Mouse (Mus musculus) adrenal gland, postnatal 4 days (tissue): ENCODE data around the gene Atad5. TPM values are rescaled to one million over a fixed set of nuclear protein-coding genes. Genes with fewer than 3 reads are reported as not detected.
"Not testable (repeated sequence)": the region's sequence is repeated elsewhere in the genome, so short reads cannot be mapped to it uniquely, and the experiment has no call there.

ENCODE experiments used
- DNase-seq, 2 experiments: peaks; one replicate each; pipeline ENCODE4 v3.0.0; 2021 to 2022; ENCODE audit warnings: low spot score in 2 of 2, mixed read lengths in 2 of 2
- long read RNA-seq, 2 experiments: library from polyadenylated mRNA; stranded (forward); transcript quantifications; one replicate each; pipeline ENCODE4 v2.0.0; 2021
- total RNA-seq, 2 experiments: library from RNA; stranded (reverse); gene quantifications; 2 replicates each; pipeline ENCODE4 v1.2.3; 2021

Atad5 gene
- total RNA-seq, result 10 to 100 TPM; 10.1 to 10.8 TPM
- long read RNA-seq, experiment 1, result 0 reads
- long read RNA-seq, experiment 2, partial matches to known transcripts, result 1 of 2 reads
- long read RNA-seq, experiment 2, other reads (novel, unspliced or antisense), result 1 of 2 reads

DNA sequence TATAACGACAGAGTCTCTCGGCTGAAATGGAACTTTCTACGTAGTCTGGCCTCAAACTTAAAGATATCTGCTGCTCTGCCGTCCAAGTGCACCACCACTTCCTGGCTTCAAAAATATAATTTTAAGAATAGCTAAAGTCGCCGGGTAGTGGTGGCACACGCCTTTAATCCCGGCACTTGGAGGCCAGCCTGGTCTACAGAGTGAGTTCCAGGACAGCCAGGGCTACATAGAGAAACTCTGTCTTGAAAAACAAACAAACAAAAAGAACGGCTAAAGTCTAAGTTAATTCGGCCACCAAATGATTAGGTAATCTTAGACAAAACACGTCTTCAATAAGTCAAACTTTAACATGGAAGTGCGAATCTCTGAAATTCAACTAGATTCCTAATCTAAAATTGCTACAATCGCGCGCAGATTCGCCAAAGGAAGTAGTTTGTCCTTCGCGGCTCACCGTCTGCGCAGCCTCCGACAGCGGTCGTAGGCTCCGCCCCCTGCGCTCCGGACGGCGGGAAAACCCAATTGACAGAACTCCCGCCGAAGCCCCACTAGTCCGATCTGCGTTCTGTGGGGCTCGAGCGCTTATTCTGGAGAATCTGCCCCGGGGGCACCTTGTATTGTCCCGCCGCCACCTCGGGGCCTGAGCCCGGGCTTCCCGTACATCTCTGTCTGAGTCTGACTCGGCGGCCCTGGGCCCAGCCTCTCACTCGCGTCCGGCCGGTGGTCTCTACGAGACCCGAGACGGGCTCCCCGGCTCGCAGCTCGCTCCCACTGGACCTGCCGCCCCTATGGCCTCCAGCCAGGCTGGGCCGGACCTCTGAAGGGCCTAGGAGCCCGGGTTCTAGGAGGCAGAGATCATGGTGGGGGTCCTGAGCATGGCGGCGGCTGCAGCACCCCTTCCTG is at the start of gene Atad5:
Gene Atad5 (plus strand): TSS at position 484 of the 900 bp plus-strand sequence.
- peak; percentile 74 to 85 for DNase-seq

DNA sequence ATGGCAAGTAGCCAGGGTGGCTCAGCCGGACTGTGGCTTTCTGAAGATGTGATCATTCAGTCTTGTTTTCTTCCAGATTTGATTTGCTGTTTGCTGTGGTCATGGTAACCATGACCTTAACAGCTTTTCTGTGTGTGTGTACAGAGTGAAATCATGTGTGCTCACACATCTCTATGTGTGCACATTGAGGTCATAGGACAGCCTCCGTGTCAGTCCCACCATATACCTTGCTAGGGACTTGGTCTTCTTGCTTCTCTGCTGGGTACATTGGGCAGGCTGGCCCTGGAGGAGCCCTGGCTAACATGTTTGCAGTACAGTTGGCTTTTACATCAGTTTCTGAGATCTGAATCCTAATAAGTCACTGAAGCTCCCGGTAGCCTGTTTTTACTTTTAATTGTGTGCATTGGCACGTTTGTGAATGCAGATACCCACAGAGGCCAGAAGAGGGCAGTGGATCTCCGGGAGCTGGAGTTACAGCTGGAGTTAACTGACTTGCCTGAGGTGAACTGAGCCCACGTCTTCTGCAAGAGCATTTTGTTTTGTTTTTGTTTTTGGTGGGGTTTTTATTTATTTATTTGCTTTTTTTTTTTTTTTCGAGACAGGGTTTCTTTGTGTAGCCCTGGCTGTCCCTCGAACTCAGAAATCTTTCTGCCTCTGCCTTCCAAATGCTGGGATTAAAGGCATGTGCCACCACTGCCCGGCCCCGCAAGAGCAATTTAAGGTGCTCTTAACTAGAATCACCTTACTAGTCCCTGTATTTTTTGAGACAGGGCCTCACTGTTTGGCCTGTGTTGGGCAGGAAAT is 46.4 kb upstream of the Atad5 start:
- peak in 1 of 2 experiments; percentile 16 for DNase-seq

DNA sequence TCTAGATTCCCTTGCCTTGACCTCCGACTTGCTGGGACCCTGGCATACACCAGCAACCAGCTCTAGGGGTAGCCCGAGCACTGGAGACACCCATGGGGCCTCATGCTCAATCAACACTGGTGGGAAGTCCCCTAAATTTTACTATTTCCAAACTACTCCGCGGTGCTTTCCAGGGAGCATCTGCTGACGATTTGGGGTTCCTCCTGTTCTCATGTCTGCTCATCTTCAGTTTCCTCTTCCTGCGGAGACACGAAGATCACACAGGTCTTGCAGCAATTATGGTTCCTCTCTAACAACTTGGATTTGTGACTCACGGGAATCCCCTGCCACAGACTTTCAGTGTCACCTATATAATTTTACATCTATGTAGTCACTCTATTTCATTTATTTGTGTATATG is 45.8 kb upstream of the Atad5 start:
- no peak for DNase-seq

DNA sequence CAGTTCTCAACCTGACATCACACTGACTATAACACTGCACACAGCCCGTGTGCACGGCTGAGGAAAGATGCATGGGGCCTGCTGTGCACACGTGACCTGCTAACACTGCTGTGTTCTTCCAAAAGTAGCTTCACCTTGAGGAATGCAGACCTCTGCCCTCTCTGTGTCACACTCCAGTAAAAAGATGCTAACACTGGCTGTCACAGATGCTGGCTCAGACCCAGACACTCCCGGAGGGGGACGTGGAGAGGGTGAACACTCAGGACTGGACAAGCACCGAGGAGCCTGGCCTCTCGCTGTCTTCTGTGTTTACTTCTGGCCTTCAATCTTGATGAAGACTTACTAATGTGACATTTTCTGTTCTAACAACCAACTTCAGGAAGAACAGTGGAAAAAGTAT is 42.3 kb upstream of the Atad5 start:
- no peak for DNase-seq

DNA sequence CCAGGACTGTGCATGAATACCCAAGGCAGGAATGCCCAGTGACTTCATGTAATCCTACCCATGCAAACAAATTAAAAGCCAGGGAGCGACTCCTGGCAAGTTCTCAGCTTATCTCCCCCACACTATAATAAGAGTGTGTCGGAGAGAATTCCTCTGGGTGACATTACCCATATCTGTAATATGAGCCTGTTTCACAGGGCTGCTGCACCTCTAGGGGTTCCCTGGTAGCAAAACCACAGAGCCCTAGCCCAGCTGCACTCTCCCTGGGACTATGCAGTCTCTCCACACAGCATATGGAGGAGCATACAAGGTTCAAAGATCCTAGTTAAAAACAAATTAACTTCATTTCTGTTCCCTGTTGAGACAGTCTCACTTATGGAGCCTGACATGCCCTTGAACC is 39.1 kb upstream of the Atad5 start:
- DNase-seq, result no peak

DNA sequence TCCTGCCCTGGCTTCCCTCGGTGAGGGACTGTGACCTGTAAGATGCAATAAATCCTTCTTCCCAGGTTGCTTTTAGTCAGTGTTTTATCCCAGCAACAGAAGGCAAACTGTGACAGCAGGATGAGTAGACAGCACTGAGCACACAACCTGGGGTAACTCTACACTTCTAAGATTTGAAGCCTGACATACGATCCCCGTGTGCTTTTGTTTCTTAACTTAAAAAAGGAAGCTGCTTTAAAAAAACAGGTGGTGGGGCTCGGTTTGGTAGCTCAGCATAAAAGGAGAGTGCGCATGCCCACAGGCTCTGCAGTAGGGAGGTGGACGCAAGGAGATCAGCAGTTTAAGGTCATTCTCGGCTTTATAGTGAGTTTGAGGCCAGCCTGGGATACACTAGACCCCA is 36.7 kb upstream of the Atad5 start:
- DNase-seq, result no peak

DNA sequence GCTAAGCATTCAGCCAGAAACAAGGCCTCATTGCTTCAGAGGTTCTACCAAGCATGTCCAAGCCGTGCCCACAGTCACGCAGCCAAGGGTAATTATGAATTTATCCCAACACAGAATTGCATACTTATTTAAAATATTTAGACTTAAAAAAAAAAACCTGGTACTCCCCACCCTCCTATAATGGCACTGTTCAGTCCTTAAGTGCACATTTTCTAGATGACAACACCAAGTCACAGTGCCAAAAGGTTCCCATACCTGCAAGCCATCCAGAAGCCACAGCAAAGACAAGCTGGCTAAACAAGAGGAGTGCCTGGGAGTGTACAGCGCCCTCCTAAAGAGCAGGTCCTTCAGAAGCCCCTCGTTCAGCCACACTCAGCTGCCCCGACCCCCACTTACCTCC is 36.0 kb upstream of the Atad5 start:
- no peak for DNase-seq

DNA sequence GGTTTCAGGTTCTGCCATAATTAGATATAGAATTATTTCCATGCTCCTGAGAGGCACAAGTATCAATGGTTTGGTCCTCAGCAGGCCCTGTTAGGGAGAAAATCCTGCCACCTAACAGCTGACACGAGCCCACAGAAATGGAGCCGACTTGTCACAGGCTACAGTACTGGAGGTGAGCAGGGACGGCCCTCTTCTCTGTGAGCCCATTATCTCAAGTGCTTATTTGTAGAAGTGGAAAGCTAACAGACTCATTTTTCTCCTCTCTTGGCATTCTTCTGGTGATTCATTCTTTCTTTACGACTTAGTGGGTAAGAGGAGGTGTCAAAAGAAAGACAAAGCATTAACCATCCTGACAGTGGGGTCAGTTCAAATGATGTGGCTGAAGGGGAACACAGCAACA is 34.5 kb upstream of the Atad5 start:
- no peak for DNase-seq

DNA sequence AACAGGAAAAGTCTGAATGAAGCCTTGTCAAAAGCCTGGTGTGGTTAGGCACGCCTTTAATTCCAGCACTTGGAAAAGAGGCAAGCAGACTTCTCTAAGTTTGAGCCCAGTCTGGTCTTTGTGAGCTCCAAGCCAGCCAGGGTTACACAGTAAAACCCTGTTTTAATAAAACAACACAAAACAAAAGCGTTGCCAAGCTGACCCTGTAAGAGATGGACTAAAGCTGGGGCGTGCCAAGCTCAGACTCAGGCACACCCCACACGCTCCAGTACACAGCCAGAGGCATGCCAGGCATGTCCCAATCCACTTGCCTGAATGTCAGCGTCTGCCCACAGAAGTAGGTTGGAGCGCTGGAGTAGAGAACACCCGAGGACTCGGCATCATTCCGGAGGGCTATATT is 33.1 kb upstream of the Atad5 start:
- DNase-seq, result no peak

DNA sequence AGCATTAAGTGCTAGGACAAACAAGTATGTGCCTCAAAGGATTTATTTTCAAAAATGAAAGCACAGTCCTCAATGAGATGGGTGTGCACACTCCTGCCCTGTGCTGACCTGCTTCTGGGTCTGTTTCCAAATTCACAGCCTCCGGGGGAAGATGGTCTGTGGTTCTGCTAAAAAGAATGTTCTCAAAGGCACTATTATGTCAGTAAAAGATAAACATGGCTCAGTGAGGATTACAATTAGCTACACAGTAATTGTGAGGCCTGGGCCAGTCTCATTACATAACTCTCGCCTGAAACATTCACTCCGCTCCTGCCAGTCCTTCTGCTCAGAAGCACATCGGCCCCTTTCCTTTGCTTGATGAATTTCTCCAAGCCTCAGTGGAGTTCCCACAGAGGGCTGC is 27.0 kb upstream of the Atad5 start:
- DNase-seq, result no peak

DNA sequence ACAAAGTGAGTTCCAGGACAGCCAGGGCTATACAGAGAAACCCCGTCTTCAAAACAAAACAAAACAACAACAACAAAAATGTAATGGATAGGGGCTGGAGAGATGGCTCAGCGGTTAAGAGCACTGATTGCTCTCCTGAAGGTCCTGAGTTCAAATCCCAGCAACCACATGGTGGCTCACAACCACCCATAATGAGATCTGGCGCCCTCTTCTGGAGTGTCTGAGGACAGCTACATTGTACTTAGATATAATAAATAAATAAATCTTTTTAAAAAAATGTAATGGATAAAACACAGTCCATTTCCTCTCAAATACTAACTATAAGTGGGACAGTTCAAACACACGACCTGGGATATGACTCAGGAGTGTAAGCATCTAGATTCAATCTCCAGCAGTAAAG is 22.8 kb upstream of the Atad5 start:
- DNase-seq, result not testable (repeated sequence)

DNA sequence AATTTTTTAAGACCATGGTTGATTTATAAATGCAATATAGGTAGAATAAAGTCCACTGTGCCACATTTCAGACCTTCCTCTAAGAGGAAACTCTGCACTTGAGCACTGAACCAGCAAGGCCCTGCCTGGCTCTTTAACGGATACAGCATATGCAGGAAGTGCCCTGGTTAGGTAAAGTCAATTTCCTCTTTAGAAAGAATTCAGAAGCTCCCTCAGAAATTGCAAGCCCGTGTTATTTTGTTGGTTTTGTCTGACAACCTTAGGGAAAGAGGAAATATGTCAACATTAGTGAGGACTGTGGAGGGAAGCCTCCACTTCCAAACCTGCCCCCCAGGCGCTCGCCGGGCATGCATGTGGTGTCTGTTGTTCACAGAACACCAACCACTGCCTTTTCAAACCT is 21.6 kb upstream of the Atad5 start:
- DNase-seq, result no peak

DNA sequence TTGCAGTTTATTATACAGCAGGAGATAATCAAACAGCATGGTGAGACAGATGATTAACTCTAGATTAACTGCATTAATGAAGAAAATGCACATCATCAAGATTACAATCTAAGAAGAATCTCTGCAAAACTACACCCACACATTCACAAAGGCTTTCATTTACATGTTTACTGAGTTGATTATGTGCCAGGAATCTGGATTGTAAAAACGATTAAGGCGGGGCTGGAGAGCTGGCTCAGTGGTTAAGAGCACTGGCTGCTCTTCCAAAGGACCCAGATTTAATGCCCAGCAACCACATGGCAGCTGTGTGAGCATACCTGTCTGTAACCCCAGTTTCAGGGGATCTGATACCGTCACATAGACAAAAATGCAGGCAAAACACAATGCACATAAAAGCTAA is 19.4 kb upstream of the Atad5 start:
- DNase-seq, result no peak

DNA sequence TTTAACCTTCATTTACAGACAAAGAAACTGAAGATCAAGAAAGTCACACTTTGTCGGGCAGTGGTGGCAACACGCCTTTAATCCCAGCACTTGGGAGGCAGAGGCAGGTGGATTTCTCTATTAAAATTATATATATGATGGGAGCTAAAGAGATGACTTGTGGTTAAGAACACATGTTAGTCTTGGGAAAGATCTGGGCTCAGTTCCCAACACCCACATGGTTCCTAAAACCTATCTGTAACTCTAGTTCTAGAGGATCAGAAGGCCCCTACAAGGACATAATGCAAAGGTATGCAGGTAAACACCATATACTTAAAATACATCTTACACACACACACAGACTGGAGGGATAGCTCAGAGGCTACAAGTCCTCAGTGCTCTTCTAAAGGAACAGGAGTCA is 18.2 kb upstream of the Atad5 start:
- DNase-seq, result no peak

DNA sequence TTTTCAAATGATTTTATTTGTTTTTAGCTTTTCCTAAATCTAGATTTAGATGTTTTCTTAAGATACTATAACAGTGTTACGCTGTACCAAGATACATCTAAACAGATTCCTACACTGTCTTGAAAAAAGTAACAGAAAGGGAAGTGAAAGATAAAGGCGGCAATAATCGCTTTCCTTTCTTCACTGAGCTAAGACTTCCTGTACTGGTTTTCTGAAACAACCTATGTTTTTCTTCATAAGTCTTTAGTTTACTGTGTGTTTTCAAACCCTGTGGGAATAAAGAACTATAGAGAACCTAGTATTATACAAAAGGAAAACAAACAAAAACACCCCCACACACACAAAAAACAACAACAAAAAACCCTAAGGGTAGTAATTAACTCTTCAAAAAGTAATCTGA is 16.8 kb upstream of the Atad5 start:
- DNase-seq, result no peak

DNA sequence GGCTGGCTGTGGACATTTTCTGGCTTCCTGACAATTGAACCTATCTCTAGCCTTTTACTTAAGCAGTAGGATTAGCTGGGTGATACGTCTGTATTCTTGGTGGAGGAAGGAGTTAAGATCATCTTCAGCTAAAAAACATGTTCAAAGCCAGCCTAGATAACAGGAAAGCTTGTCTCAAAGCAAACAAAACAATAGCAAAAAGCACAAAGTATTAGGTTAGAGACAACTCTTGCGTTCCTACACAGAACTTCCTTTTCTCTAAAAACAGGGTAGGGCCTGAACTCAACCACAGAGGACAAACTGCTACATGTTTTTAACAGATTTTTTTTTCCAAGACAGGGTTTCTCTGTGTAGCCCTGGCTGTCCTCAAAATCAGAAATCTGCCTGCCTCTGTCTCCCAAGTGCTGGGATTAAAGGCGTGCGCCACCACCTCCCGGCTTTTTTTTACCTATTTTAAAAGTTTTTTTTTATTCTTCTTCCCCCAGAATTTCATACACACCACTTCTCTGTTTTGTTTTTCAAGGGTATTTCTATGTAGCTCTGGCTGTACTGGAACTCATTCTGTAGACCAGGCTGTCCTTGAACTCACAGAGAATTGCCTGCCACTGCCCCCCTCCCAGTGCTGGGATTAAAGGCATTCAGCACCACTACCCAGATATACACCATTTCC is 13.5 kb upstream of the Atad5 start:
- no peak for DNase-seq

DNA sequence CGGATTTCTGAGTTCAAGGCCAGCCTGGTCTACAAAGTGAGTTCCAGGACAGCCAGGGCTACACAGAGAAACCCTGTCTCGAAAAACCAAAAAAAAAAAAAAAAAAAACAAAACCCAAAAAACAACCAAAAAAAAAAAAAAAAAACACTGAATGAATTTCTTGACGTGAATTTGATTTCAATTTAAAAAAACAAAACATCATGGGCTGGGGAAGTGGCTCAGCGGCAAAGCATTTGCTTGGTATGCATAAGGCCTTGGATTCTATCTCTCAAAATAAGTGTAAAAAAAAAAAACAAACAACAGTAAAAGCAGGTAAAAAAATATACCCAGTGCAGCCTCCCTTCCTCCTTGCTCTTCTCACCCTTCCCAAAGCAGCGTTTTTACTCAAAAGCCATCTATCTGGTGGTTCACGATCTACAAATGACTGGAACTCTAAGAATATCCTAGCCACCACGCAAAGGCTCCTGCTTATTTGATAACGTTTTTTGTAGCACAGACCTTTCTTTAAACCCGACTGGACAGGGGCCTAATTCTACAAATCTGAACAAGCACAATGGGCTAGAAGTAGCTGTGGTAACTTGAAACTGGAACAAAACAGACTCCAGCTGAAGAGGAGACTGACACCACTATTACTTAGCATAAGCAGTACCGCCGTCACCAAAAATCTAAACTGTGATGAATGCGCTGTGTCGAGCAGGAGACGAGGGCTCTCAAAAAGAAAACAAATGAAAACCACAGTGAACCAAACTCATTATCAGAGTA is 11.2 kb upstream of the Atad5 start:
- no peak for DNase-seq

DNA sequence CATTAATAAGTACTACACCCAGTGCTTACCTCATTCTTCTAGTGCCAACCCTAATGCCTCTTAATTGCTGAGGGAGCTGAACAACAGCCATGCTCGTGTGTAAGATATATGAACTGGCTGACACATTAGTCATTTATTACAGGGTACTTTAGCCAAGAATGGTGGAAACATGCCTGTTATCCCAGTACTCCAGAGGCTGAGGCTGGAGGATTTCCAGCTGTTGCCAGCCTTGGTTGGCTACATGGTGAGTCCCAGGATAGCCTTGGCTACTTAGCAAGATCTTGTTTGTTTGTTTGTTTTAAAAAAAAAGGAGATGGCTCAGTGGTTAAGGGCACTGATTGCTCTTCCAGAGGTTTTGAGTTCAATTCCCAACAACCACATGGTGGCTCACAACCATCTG is 10.4 kb upstream of the Atad5 start:
- no peak for DNase-seq

DNA sequence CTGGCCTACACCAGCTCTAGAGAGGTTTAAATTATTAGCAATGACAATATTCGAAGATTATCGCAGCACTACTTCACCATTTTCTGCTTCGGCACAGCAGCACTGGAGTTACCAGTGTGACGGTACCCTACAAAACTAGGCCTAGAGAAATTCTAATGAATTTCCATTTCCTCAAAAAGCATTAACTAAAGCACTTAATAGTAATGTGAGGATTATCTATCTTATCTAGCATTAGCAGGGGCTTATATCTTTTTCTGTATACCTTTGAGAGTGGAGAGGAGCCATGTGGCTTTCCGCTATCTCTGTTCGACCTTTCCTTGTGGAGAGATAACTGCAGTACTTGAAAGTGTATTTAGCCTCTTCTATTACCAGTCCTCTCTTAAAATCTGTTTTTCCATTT is 9.4 kb upstream of the Atad5 start:
- DNase-seq, result no peak

DNA sequence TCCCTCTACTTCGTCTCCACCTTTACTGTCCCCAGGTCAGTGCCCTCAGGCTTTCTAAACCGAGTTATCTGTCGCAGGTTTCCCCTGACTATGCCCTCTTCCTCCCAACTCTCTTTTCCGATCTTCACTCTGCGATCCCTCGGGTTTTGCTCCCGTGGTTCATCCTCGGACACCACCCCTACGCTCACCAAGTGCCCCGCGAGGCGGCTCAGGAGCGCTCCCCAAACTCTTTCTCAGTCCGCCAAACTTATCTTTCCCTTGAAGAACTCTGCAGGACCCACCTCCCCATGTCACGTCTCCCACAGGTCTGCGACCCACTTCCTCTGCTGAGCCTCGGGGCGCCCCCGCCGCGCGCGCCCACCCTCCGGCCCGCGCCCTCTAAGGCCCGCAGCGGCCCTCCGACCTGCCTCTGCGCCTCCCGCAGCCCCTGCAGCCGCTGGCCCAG is 8.8 kb upstream of the Atad5 start:
- peak in 1 of 2 experiments; percentile 9 for DNase-seq
